Mouse (Mus musculus) ZHBTc4 (cell line): ENCODE measurements at regions not wholly inside any gene's neighbourhood (a gene's known extent, or its start where the extent isn't known, plus 50 kb on each side); places are given as distances from the start of the nearest gene placed in this dataset.

ENCODE experiments used
- DNase-seq: peaks from one replicate; pipeline ENCODE4 v3.0.0-alpha.2; 2011; ENCODE audit warnings: low read depth, low spot score

GRCm38 (mm10) chr4:55952220-55952619, 420.0 kb upstream of the Klf4 start:
- DNase-seq = no peak

- DNase-seq = no peak
Measured at GRCm38 (mm10) chr4:55941423-55941822, 409.2 kb upstream of the Klf4 start.

GRCm38 (mm10) chr4:55938383-55938782, 406.1 kb upstream of the Klf4 start:
- DNase-seq = no peak

- DNase-seq = no peak
Measured at GRCm38 (mm10) chr4:55937833-55938232, 405.6 kb upstream of the Klf4 start.

- peak; percentile 11 for DNase-seq
Measured at GRCm38 (mm10) chr4:55929141-55929782, 397.0 kb upstream of the Klf4 start.

- DNase-seq = no peak
Measured at GRCm38 (mm10) chr4:55928670-55929069, 396.4 kb upstream of the Klf4 start.

GRCm38 (mm10) chr4:55928196-55928595, 395.9 kb upstream of the Klf4 start:
- no peak for DNase-seq

- no peak for DNase-seq
Measured at GRCm38 (mm10) chr4:55927391-55927790, 395.1 kb upstream of the Klf4 start.

GRCm38 (mm10) chr4:55924974-55925373, 392.7 kb upstream of the Klf4 start:
- DNase-seq = no peak

- no peak for DNase-seq
Measured at GRCm38 (mm10) chr4:55921217-55921616, 389.0 kb upstream of the Klf4 start.

GRCm38 (mm10) chr4:55894116-55894885, 362.0 kb upstream of the Klf4 start:
- DNase-seq = no peak

GRCm38 (mm10) chr4:55891656-55892055, 359.4 kb upstream of the Klf4 start:
- DNase-seq = no peak

- DNase-seq = no peak
Measured at GRCm38 (mm10) chr4:55887581-55887980, 355.3 kb upstream of the Klf4 start.

GRCm38 (mm10) chr4:55882541-55882940, 350.3 kb upstream of the Klf4 start:
- DNase-seq = no peak

- no peak for DNase-seq
Measured at GRCm38 (mm10) chr4:55875304-55875703, 343.0 kb upstream of the Klf4 start.

GRCm38 (mm10) chr4:55874875-55875274, 342.6 kb upstream of the Klf4 start:
- DNase-seq = no peak

- no peak for DNase-seq
Measured at GRCm38 (mm10) chr4:55874276-55874675, 342.0 kb upstream of the Klf4 start.

GRCm38 (mm10) chr4:55860055-55860454, 327.8 kb upstream of the Klf4 start:
- DNase-seq = no peak

GRCm38 (mm10) chr4:55859211-55859761, 327.0 kb upstream of the Klf4 start:
- DNase-seq = no peak

GRCm38 (mm10) chr4:55851430-55851829, 319.2 kb upstream of the Klf4 start:
- no peak for DNase-seq

GRCm38 (mm10) chr4:55851027-55851426, 318.8 kb upstream of the Klf4 start:
- DNase-seq = no peak

GRCm38 (mm10) chr4:55843727-55844401, 311.6 kb upstream of the Klf4 start:
- no peak for DNase-seq
